Mouse (Mus musculus) CD4-positive, CD25-positive, alpha-beta regulatory T cell, adult 4 months (primary cell): Measurements from ENCODE around the gene Itgb2l. TPM values are rescaled to one million over a fixed set of nuclear protein-coding genes. Genes with fewer than 3 reads are reported as not detected.
"Not testable (repeated sequence)": the region's sequence is repeated elsewhere in the genome, so short reads cannot be mapped to it uniquely, and the experiment has no call there.

ENCODE experiments used
- ATAC-seq: one replicate; pipeline ENCODE4 v1.8.0; 2017
- polyA plus RNA-seq, 2 experiments: library from polyadenylated mRNA; unstranded; fragments of 100-300 nt; shearing (Covaris generic); gene quantifications; one replicate each; pipeline ENCODE4 v1.2.1; 2017

Itgb2l gene
- polyA plus RNA-seq: not detected

- no peak for ATAC-seq
Measured at GRCm38 (mm10) chr16:96443468-96443867, at the start of gene Itgb2l. Gene Itgb2l (minus strand): TSS chr16:96443619.

- no peak for ATAC-seq
Measured at GRCm38 (mm10) chr16:96491530-96491929, 48.1 kb upstream of the Itgb2l start.

GRCm38 (mm10) chr16:96488038-96488437, 44.6 kb upstream of the Itgb2l start:
- no peak for ATAC-seq

GRCm38 (mm10) chr16:96487007-96487684, 43.7 kb upstream of the Itgb2l start:
- ATAC-seq: no peak

GRCm38 (mm10) chr16:96481791-96482190, 38.4 kb upstream of the Itgb2l start:
- no peak for ATAC-seq

- no peak for ATAC-seq
Measured at GRCm38 (mm10) chr16:96474185-96474584, 30.8 kb upstream of the Itgb2l start.

GRCm38 (mm10) chr16:96472816-96473215, 29.4 kb upstream of the Itgb2l start:
- ATAC-seq: no peak

GRCm38 (mm10) chr16:96472361-96472760, 28.9 kb upstream of the Itgb2l start:
- no peak for ATAC-seq

- ATAC-seq: no peak
Measured at GRCm38 (mm10) chr16:96469640-96470039, 26.2 kb upstream of the Itgb2l start.

GRCm38 (mm10) chr16:96468698-96469097, 25.3 kb upstream of the Itgb2l start:
- ATAC-seq: no peak

GRCm38 (mm10) chr16:96468011-96468410, 24.6 kb upstream of the Itgb2l start:
- no peak for ATAC-seq

- no peak for ATAC-seq
Measured at GRCm38 (mm10) chr16:96467445-96467844, 24.0 kb upstream of the Itgb2l start, which contains the start of gene Pcp4. Gene Pcp4 (plus strand): TSS chr16:96467606.

GRCm38 (mm10) chr16:96460788-96461187, 17.4 kb upstream of the Itgb2l start:
- no peak for ATAC-seq

- no peak for ATAC-seq
Measured at GRCm38 (mm10) chr16:96459356-96459755, 15.9 kb upstream of the Itgb2l start.

GRCm38 (mm10) chr16:96457612-96458011, 14.2 kb upstream of the Itgb2l start:
- ATAC-seq: no peak

- no peak for ATAC-seq
Measured at GRCm38 (mm10) chr16:96454086-96454485, 10.7 kb upstream of the Itgb2l start.

- not testable (repeated sequence) for ATAC-seq
Measured at GRCm38 (mm10) chr16:96450871-96451270, 7.5 kb upstream of the Itgb2l start.

- no peak for ATAC-seq
Measured at GRCm38 (mm10) chr16:96441826-96442225, 1.6 kb downstream of the Itgb2l start.

GRCm38 (mm10) chr16:96440871-96441270, 2.5 kb downstream of the Itgb2l start:
- no peak for ATAC-seq

- no peak for ATAC-seq
Measured at GRCm38 (mm10) chr16:96439682-96440081, 3.7 kb downstream of the Itgb2l start.

- ATAC-seq: no peak
Measured at GRCm38 (mm10) chr16:96438946-96439345, 4.5 kb downstream of the Itgb2l start.

GRCm38 (mm10) chr16:96434024-96434785, 9.2 kb downstream of the Itgb2l start:
- no peak for ATAC-seq

- no peak for ATAC-seq
Measured at GRCm38 (mm10) chr16:96433266-96433665, 10.2 kb downstream of the Itgb2l start.

GRCm38 (mm10) chr16:96429046-96429445, 14.4 kb downstream of the Itgb2l start:
- ATAC-seq: no peak
